Mouse (Mus musculus) embryonic stem cell, embryonic (primary cell): Measurements from ENCODE around the gene Ube2g1.

Source experiments
- CTCF ChIA-PET, 4 experiments: fragments of 300-600 bp in 2 of 4; fragments of 350-600 bp in 2 of 4; sonication (Branson Sonifier 250); formaldehyde crosslinking; loops; one replicate each; lab custom pipeline; 2022; ENCODE audit warnings: inconsistent platforms in 2 of 4; lab: Charles Lee
- POLR2A ChIA-PET, 4 experiments: fragments of 300-600 bp in 2 of 4; fragments of 350-600 bp in 2 of 4; sonication (Branson Sonifier 250); formaldehyde crosslinking; loops; one replicate each; lab custom pipeline; 2022; ENCODE audit warnings: antibody characterized with exemption in 4 of 4, inconsistent platforms in 1 of 4; lab: Charles Lee

Ube2g1 gene

GRCm38 (mm10) chr11:72606694-72607407 lies at the start of gene Ube2g1:
Ube2g1 (plus strand) TSS chr11:72607283.
- CTCF ChIA-PET, result no interaction called here
- POLR2A ChIA-PET, result interaction anchor here (0.5 to 5.2 kb wide), 38 partner anchors 8 to 592 kb away, joined by 3 to 23 read pairs (median 4); partner anchors contain the start of genes Ankfy1 (in 2 of the 4), Ctns (in 1 of the 4), Cyb5d2 (in 1 of the 4) and Shpk (in 1 of the 4)

GRCm38 (mm10) chr11:72558155-72558554 lies 48.9 kb upstream of the Ube2g1 start:
- ChIA-PET CTCF (interaction anchor here in 1 of 4 experiments (0.7 kb wide), 1 partner anchor 11 kb away, joined by 3 read pairs; no protein-coding TSS in a partner anchor), POLR2A (interaction anchor here in 1 of 4 experiments (1.2 kb wide), 2 partner anchors 16 to 209 kb away, joined by 3 read pairs; no protein-coding TSS in a partner anchor)

GRCm38 (mm10) chr11:72560661-72561060 lies 46.4 kb upstream of the Ube2g1 start:
- POLR2A ChIA-PET, result no interaction called here
- CTCF ChIA-PET, result interaction anchor here in 2 of 4 experiments (1.2 to 4.7 kb wide), 3 partner anchors 179 to 218 kb away, joined by 3 to 24 read pairs (median 3); no protein-coding TSS in a partner anchor

DNA sequence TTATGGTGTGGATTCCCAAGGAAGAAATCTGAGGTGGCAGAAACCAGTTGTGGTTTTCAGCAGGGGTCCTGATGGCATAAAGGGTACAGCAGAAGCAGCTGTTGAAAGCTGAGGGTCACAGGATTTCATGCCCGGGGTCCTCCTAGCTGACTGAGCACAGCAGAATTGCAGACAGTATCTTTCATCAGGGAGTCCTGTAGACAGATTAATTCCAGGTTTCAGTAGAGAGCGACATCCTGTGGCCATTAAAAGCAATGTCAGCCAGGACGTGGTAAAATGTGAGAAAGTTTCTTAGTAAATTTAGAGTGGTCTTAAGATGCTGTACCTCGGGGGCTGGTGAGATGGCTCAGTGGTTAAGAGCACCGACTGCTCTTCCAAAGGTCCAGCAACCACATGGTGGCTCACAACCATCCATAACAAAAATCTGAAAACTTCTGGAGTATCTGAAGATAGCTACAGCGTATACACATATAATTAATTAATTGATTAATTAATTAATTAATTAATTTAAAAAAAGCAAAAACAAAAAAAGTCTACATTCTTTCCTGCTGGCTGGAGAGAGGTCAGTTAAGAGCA lies 42.8 kb upstream of the Ube2g1 start:
- POLR2A ChIA-PET, result interaction anchor here in 1 of 4 experiments (1.3 kb wide), 1 partner anchor 455 kb away, joined by 3 read pairs; the partner anchor contains the start of gene Camkk1
- CTCF ChIA-PET, result interaction anchor here (0.5 to 4.7 kb wide), 21 partner anchors 25 to 538 kb away, joined by 3 to 24 read pairs (median 4); partner anchors contain the start of gene Ggt6 (in 3 of the 4)

GRCm38 (mm10) chr11:72566304-72566703 lies 40.8 kb upstream of the Ube2g1 start:
- ChIA-PET CTCF (interaction anchor here in 3 of 4 experiments (0.6 to 2.7 kb wide), 8 partner anchors 9 to 345 kb away, joined by 3 to 9 read pairs (median 4); no protein-coding TSS in a partner anchor), POLR2A (interaction anchor here in 3 of 4 experiments (0.6 to 2.3 kb wide), 6 partner anchors 10 to 1835 kb away, joined by 3 to 9 read pairs (median 4); partner anchors contain the start of gene Ggt6 (in 1 of the 3))

- POLR2A ChIA-PET, result interaction anchor here in 3 of 4 experiments (0.6 to 2.3 kb wide), 13 partner anchors 10 to 1835 kb away, joined by 3 to 9 read pairs (median 4); partner anchors contain the start of gene Ggt6 (in 2 of the 3)
- CTCF ChIA-PET, result interaction anchor here in 3 of 4 experiments (0.6 to 2.7 kb wide), 16 partner anchors 9 to 1454 kb away, joined by 3 to 9 read pairs (median 3); partner anchors contain the start of gene Spns2 (in 1 of the 3)
Observed at GRCm38 (mm10) chr11:72566816-72567338, 40.2 kb upstream of the Ube2g1 start.

- CTCF ChIA-PET, result interaction anchor here in 2 of 4 experiments (1.0 to 1.5 kb wide), 3 partner anchors 11 to 227 kb away, joined by 3 to 4 read pairs (median 3); partner anchors contain the start of gene Smtnl2 (in 1 of the 2)
- POLR2A ChIA-PET, result interaction anchor here in 3 of 4 experiments (0.5 to 1.6 kb wide), 6 partner anchors 9 to 734 kb away, joined by 3 to 4 read pairs (median 3); partner anchors contain the start of genes Ggt6 (in 1 of the 3) and Ube2g1 (in 1 of the 3)
Observed at GRCm38 (mm10) chr11:72569051-72569450, 38.0 kb upstream of the Ube2g1 start.

DNA sequence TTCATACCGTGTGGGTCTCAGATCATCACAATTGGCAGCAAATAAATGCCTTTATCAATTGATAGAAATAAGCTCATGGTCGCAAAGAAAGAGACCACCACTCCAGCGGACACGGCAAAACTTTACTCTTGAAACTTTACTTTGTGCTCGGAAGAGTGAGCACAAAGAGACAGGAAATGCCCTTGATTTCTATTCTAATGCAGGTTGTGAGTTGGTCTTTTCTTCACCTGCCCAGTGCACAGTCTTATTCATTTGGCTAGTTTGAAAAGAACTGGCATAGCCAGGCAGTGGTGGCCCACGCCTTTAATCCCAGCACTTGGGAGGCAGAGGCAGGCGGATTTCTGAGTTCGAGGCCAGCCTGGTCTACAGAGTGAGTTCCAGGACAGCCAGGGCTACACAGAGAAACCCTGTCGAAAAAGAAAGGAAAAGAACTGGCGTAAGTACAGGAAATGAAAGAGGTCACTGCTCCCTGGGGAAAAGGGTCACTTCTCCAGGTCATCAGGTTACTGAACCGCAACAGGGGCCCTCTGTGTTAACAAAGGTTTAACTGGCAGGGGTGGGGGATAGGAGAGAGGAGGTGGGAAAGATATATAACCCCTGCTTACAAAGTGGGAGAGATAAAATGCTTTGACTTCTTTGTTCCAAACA lies 37.3 kb upstream of the Ube2g1 start:
- CTCF ChIA-PET, result interaction anchor here (0.7 to 1.5 kb wide), 21 partner anchors 11 to 469 kb away, joined by 3 to 13 read pairs (median 4); partner anchors contain the start of genes Cyb5d2 (in 1 of the 4), P2rx1 (in 1 of the 4), Smtnl2 (in 1 of the 4) and Zzef1 (in 1 of the 4)
- POLR2A ChIA-PET, result interaction anchor here in 2 of 4 experiments (0.6 to 1.6 kb wide), 10 partner anchors 8 to 387 kb away, joined by 3 to 9 read pairs (median 3); partner anchors contain the start of genes Ube2g1 (in 2 of the 2), Cyb5d2 (in 1 of the 2), Ggt6 (in 1 of the 2) and Zzef1 (in 1 of the 2)

DNA sequence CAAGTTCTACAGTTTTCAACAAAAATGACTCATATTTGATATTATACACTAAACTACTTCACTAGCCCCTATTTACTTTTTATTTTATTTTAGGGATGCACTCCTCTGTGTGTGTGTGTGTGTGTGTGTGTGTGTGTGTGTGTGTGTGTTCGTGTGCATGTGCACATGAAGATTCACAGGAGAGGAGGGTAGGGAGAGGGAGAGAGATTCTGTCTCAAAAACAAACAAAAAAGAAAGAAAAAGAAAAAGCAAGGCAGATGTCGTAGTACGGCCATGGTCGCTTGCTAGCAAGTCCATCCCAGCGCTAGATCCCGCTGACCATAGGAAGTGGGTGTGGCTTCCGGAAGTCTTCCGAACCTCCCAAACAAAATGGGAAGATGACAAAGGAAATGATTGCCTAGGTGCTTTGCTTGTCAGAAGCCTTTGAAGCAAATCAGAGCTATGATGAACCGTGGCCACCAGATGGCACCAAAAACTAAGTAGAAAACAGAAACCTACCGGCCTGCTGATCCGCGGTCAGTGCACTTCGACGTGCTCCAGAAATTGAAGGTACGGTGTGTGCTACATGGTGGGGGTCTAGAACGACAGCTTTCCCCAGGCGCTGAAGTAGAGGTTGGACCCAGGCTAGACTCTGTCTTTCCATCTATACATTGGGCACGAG lies 36.6 kb upstream of the Ube2g1 start:
- CTCF ChIA-PET, result interaction anchor here (0.6 to 1.5 kb wide), 30 partner anchors 14 to 469 kb away, joined by 3 to 13 read pairs (median 4); partner anchors contain the start of genes Cyb5d2 (in 2 of the 4), Zzef1 (in 2 of the 4), P2rx1 (in 1 of the 4) and Spns2 (in 1 of the 4)

DNA sequence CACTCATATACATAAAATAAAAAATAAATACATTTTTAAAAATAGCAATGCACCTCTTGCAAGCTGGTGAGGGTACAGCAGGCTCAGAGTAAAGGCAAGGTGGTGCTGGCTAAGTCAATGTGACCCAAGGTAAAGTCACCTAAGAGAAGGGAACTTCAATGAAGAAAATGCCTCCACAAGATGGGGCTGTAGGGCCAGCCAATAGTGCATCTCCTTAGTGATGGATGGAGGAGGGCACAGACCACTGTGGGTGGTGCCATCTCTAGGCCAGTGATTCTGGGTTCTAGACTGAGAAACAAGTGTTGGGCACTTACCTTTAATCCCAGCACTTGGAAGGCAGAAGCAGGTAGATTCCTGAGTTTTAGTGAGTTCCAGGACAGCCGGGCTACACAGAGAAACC lies 33.3 kb upstream of the Ube2g1 start:
- CTCF ChIA-PET, result interaction anchor here in 2 of 4 experiments (0.6 to 1.1 kb wide), 2 partner anchors 390 to 427 kb away, joined by 3 to 4 read pairs; no protein-coding TSS in a partner anchor
- POLR2A ChIA-PET, result no interaction called here

More for the DNA sequence above, 36.6 kb upstream of the Ube2g1 start:
- POLR2A ChIA-PET, result interaction anchor here (0.5 to 1.5 kb wide), 23 partner anchors 21 to 589 kb away, joined by 3 to 9 read pairs (median 3); partner anchors contain the start of genes Smtnl2 (in 2 of the 4), Ube2g1 (in 2 of the 4), Ankfy1 (in 1 of the 4) and Cyb5d2 (in 1 of the 4)

DNA sequence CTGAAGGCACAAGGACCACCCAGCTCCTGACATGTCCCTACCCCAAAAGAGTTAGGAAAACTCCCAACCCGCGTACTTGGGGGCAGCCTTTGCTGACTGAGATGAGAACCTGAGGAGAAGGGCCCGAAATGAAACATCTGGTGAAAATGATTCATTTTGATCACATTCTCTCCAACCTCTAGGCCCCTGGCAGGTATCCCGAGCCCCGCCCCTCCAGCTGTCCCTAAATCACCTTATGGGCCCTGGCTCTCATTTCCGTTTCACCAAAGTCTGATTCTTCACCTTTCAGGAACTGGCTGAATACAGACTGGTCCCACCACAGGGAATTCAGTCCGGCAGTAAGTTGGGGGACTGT lies 31.0 kb upstream of the Ube2g1 start:
- POLR2A ChIA-PET, result interaction anchor here (0.6 to 4.0 kb wide), 56 partner anchors 9 to 623 kb away, joined by 3 to 27 read pairs (median 4); partner anchors contain the start of genes Cyb5d2 (in 3 of the 4), Zzef1 (in 3 of the 4), Ankfy1 (in 2 of the 4) and Ube2g1 (in 2 of the 4)
- CTCF ChIA-PET, result interaction anchor here (0.5 to 1.5 kb wide), 11 partner anchors 9 to 425 kb away, joined by 3 to 5 read pairs (median 3); no protein-coding TSS in a partner anchor

DNA sequence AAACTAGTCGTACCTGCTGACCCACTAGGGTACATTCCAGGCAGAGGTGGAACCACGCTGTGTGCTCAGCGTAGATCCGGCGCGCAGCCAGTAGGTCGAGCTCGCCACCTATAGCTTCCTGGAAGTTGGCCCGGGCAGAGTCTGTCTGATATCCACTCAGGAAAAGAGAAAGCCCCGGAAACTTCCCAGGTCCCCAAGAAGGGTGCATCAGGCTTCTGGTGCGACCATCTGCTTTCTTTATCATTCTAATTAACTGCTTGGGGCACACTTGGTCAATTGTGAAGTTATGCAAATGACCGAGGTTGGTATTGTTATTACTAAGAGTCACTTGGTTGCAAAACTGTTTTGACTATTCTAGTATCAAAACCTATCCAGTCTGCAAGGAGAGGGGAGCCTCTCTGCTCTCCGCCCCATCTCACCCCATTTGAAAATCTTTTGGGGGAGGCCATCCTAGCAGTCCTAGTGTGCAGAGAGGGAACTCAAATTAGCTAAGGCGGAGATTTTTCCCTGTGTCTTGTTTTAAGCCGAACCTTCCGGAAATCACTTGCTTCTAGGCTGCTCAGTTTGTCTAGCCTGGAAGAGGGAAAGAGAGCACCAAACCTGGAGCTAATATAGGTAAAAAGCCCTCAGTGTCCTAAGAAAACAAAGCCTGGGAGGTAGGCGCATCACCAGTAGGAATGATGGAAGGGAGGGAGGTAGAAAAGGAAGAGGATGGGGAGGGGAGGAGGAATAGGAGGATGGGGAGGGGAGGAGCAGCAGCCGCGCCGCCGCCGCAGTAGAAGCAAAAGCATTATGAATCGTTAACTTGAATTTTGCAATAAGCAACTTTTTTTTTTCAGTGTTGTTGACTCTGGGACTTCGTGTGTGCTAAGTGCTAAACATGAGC lies 30.4 kb upstream of the Ube2g1 start:
- ChIA-PET CTCF (interaction anchor here (0.5 to 1.5 kb wide), 6 partner anchors 9 to 424 kb away, joined by 3 to 4 read pairs (median 3); no protein-coding TSS in a partner anchor), POLR2A (interaction anchor here (0.6 to 4.0 kb wide), 62 partner anchors 9 to 627 kb away, joined by 3 to 27 read pairs (median 4); partner anchors contain the start of genes Cyb5d2 (in 3 of the 4), Zzef1 (in 3 of the 4), Ankfy1 (in 2 of the 4) and Ube2g1 (in 2 of the 4))

GRCm38 (mm10) chr11:72578471-72578870 lies 28.6 kb upstream of the Ube2g1 start:
- POLR2A ChIA-PET, result interaction anchor here (0.6 to 4.0 kb wide), 31 partner anchors 8 to 323 kb away, joined by 3 to 27 read pairs (median 3); partner anchors contain the start of genes Ube2g1 (in 4 of the 4) and Ankfy1 (in 1 of the 4)
- CTCF ChIA-PET, result interaction anchor here in 3 of 4 experiments (0.8 to 1.1 kb wide), 6 partner anchors 12 to 293 kb away, joined by 3 to 7 read pairs (median 4); no protein-coding TSS in a partner anchor

DNA sequence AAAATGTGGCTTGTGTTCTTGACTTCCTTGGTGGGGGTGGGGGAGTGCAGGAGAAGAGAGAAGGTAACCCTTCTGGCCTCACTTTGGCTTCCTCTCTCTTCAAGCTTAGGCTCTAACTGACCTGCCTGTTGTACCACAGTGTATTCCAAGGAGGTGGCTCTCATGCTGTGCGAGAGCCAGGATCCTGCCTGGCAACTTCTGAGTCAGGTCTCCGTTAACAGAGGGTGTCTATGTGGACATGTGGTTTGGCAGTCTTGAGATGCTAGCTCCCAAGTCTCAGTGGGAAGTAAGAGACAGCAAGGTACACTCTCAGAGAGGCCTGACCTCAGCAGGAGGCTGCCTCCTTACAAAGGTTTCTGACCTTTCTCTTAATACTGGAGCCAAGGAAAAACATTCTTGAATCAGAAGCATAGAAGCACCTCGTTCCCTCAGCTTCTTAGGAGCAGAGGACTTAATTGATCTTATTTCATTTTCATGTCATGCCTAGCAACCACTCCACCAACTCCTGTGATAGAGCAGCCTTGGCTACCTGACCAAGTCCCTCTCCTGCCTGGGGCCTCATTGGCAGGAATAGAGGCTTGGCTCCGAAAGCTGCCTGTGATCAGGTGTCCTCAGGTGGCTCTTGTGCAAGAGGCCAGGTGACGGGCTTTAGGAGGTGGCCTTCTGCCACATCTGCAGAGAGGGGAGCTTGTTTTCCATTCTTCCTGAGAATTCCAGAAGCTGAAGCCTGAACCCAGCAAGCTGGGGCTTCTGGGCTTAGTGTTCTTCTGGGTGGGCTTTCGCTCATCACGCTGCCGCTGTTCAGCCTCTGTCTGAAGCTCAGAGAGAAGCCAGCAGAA lies 25.3 kb upstream of the Ube2g1 start:
- CTCF ChIA-PET, result interaction anchor here in 1 of 4 experiments (0.6 to 1.1 kb wide), 2 partner anchors 14 to 1729 kb away, joined by 3 to 4 read pairs; no protein-coding TSS in a partner anchor
- POLR2A ChIA-PET, result interaction anchor here in 2 of 4 experiments (0.7 to 3.1 kb wide), 8 partner anchors 13 to 214 kb away, joined by 3 to 24 read pairs (median 4); partner anchors contain the start of genes Cyb5d2 (in 1 of the 2) and Zzef1 (in 1 of the 2)
